Mouse (Mus musculus): ENCODE measurements at regions not wholly inside any gene's neighbourhood (a gene's known extent, or its start where the extent isn't known, plus 50 kb on each side); places are given as distances from the start of the nearest gene placed in this dataset.

- Histone ChIP-seq H3K4me3 (ENCODE audit: control insufficient read depth in 1 of 2, insufficient read depth in 1 of 2, low read depth in 2 of 2, low read length in 2 of 2) (no peak overlapping the region), H3K27ac (ENCODE audit: control insufficient read depth, low read depth, low read length) (no peak overlapping the region), H3K9me3 (replicated peaks; ENCODE audit: insufficient read depth, low read length) (no peaks in the 10 kb centered on the region), H3K4me1 (ENCODE audit: control insufficient read depth in 1 of 2, insufficient read depth in 2 of 2, low read length in 2 of 2) (no peaks in the 10 kb centered on the region), H3K27me3 (ENCODE audit: control insufficient read depth in 1 of 2, insufficient read depth in 2 of 2, low read length in 2 of 2) (no peaks in the 10 kb centered on the region), H3K79me2 (ENCODE audit: control insufficient read depth, insufficient read depth, low read length, poor library complexity) (no peaks in the 10 kb centered on the region), H3K9ac (ENCODE audit: control insufficient read depth, low read depth, low read length, poor library complexity, severe bottlenecking) (no peak overlapping the region), H3K36me3 (ENCODE audit: control insufficient read depth in 1 of 2, insufficient read depth in 2 of 2, low read length in 2 of 2) (no peaks in the 10 kb centered on the region)
- DNase-seq (ENCODE audit: low read depth, low spot score), result no peak
- TF ChIP-seq MAZ (IDR thresholded peaks at IDR 0.05; ENCODE audit: low read depth, low read length) (no peak), CHD2 (IDR thresholded peaks at IDR 0.05; ENCODE audit: low read length) (no peak), ZKSCAN1 (IDR thresholded peaks at IDR 0.05; ENCODE audit: low read depth, low read length) (no peak), E2F4 (IDR thresholded peaks at IDR 0.05; ENCODE audit: borderline replicate concordance, low read depth, low read length) (no peak), POLR2AphosphoS2 (IDR thresholded peaks at IDR 0.05; ENCODE audit: low read length) (no peak), JUND (IDR thresholded peaks at IDR 0.05; ENCODE audit: low read depth, low read length) (no peak), MYC (IDR thresholded peaks at IDR 0.05; ENCODE audit: low read depth, low read length) (no peak), RAD21 (IDR thresholded peaks at IDR 0.05; ENCODE audit: low read depth, low read length) (no peak), ZMIZ1 (IDR thresholded peaks at IDR 0.05; ENCODE audit: low read depth, low read length) (no peak), TBP (IDR thresholded peaks at IDR 0.05; ENCODE audit: low read depth, low read length) (no peak), RCOR1 (IDR thresholded peaks at IDR 0.05; ENCODE audit: low read depth, low read length) (no peak), ETS1 (IDR thresholded peaks at IDR 0.05; ENCODE audit: low read depth, low read length) (no peak), USF1 (IDR thresholded peaks at IDR 0.05; ENCODE audit: low read depth, low read length) (no peak), ZC3H11A (IDR thresholded peaks at IDR 0.05; ENCODE audit: low read depth, low read length) (no peak), MEF2A (IDR thresholded peaks at IDR 0.05; ENCODE audit: extremely low read depth, insufficient replicate concordance, low read depth, low read length, poor library complexity, severe bottlenecking) (no peak), TAL1 (IDR thresholded peaks at IDR 0.05; ENCODE audit: low read length) (no peak)
Measured at GRCm38 (mm10) chr4:152997251-152997650, 485.4 kb downstream of the Ajap1 start.

- DNase-seq (ENCODE audit: low read depth, low spot score), result no peak
- TF ChIP-seq ELF1 (IDR thresholded peaks at IDR 0.05; ENCODE audit: low read depth, low read length) (no peak), E2F4 (IDR thresholded peaks at IDR 0.05; ENCODE audit: borderline replicate concordance, low read depth, low read length) (no peak), ZMIZ1 (IDR thresholded peaks at IDR 0.05; ENCODE audit: low read depth, low read length) (no peak), ZNF384 (IDR thresholded peaks at IDR 0.05; ENCODE audit: low read depth, low read length) (no peak), GABPA (IDR thresholded peaks at IDR 0.05; ENCODE audit: low read depth, low read length) (no peak), POLR2A (IDR thresholded peaks at IDR 0.05; ENCODE audit: control insufficient read depth in 1 of 2, insufficient read depth in 1 of 2, low read depth in 1 of 2, low read length in 2 of 2, poor library complexity in 1 of 2) (no peak), NELFE (IDR thresholded peaks at IDR 0.05; ENCODE audit: low read depth, low read length) (no peak), TBP (IDR thresholded peaks at IDR 0.05; ENCODE audit: low read depth, low read length) (no peak), JUND (IDR thresholded peaks at IDR 0.05; ENCODE audit: low read depth, low read length) (no peak), UBTF (IDR thresholded peaks at IDR 0.05; ENCODE audit: borderline replicate concordance, insufficient read depth, low read depth, low read length) (no peak), RCOR1 (IDR thresholded peaks at IDR 0.05; ENCODE audit: low read depth, low read length) (no peak), ZKSCAN1 (IDR thresholded peaks at IDR 0.05; ENCODE audit: low read depth, low read length) (no peak), NRF1 (IDR thresholded peaks at IDR 0.05; ENCODE audit: insufficient read depth, low read depth, low read length, poor library complexity, severe bottlenecking) (no peak), POLR2AphosphoS5 (IDR thresholded peaks at IDR 0.05; ENCODE audit: borderline replicate concordance, low read depth, low read length) (no peak)
- no peaks in the 10 kb centered on the region for H3K36me3 ChIP-seq (ENCODE audit: control insufficient read depth in 1 of 2, insufficient read depth in 2 of 2, low read length in 2 of 2)
- no peak overlapping the region for H3K27ac ChIP-seq (ENCODE audit: control insufficient read depth, low read depth, low read length)
- H3K79me2 ChIP-seq (ENCODE audit: control insufficient read depth, insufficient read depth, low read length, poor library complexity), result no peaks in the 10 kb centered on the region
- no peak overlapping the region for H3K9ac ChIP-seq (ENCODE audit: control insufficient read depth, low read depth, low read length, poor library complexity, severe bottlenecking)
- no peaks in the 10 kb centered on the region for H3K9me3 ChIP-seq (replicated peaks; ENCODE audit: insufficient read depth, low read length)
- no peaks in the 10 kb centered on the region for H3K27me3 ChIP-seq (ENCODE audit: control insufficient read depth in 1 of 2, insufficient read depth in 2 of 2, low read length in 2 of 2)
- no peaks in the 10 kb centered on the region for H3K4me1 ChIP-seq (ENCODE audit: control insufficient read depth in 1 of 2, insufficient read depth in 2 of 2, low read length in 2 of 2)
- H3K4me3 ChIP-seq (ENCODE audit: control insufficient read depth in 1 of 2, insufficient read depth in 1 of 2, low read depth in 2 of 2, low read length in 2 of 2), result no peak overlapping the region
Measured at GRCm38 (mm10) chr4:152996641-152997040, 486.0 kb downstream of the Ajap1 start.
